Mouse (Mus musculus) fibroblast of lung, adult 2 months (primary cell): ENCODE measurements around the gene Sgtb.

ENCODE experiments used
- DNase-seq: peaks from one replicate; pipeline ENCODE4 v3.0.0-alpha.2; 2011; ENCODE audit warnings: low read depth

Sgtb gene

GRCm38 (mm10) chr13:104179176-104179888 is 69.8 kb downstream of the Sgtb start:
- DNase-seq = no peak

GRCm38 (mm10) chr13:104187357-104187756 is 77.8 kb downstream of the Sgtb start:
- no peak for DNase-seq
